Mouse (Mus musculus): ENCODE results near the gene Kcnj14. TPM values are rescaled to one million over a fixed set of nuclear protein-coding genes. Genes with fewer than 3 reads are reported as not detected.
A peak's percentile ranks its signal among the peaks of the same experiment; 100 is the strongest.

The Kcnj14 gene
- total and polyA plus RNA-seq, 2 experiments: 0.11 TPM; not detected in 1

DNA sequence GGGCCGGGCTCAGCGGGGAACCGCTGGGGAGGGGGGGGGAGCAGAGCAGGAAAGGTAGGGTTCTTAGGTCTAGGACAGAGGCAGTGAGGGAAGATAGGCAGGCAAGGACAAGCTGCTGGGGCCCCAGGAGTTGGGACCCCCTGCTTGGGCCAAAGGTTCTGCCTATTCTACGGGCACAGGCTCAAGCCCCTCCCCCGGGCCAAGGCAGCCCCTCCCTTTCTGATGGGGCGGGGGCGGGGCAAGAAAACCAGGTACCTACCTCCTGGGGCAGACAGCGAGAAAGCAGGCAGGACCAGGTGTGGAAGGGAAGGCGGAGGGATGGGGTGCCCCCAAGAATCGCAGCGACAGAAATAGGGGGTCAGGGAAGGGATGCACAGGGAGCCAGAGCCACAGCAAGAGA lies 16.1 kb downstream of the Kcnj14 start:
- H3K9ac ChIP-seq (ENCODE audit: low read depth, low read length): no peak overlapping the region
- no peak for DNase-seq (ENCODE audit: extremely low read depth, low read depth, low spot score)
- peaks cover 28% of the 10 kb centered on the region for H3K36me3 ChIP-seq (ENCODE audit: control insufficient read depth, insufficient read depth, low read length)
- H3K79me2 ChIP-seq (ENCODE audit: control insufficient read depth, insufficient read depth, low read length): peaks cover 2% of the 10 kb centered on the region; the same call in 1 of the 2 replicates
- H3K27ac ChIP-seq (replicated peaks; ENCODE audit: insufficient read depth, low read depth, low read length): no peak overlapping the region
- H3K4me1 ChIP-seq (ENCODE audit: control insufficient read depth, insufficient read depth, low read length): peaks cover 5% of the 10 kb centered on the region
- H3K4me3 ChIP-seq (ENCODE audit: insufficient read depth, low read depth, low read length): no peak overlapping the region
- 82% methylated on average over 11 of the region's 11 CpGs for WGBS
- no peak for TF ChIP-seq POLR2A (IDR thresholded peaks at IDR 0.05; ENCODE audit: extremely low read depth, insufficient read depth, low read length)
- no peak for TF ChIP-seq CTCF (IDR thresholded peaks at IDR 0.05; ENCODE audit: low read depth, low read length)
- no peaks in the 10 kb centered on the region for H3K27me3 ChIP-seq (ENCODE audit: control insufficient read depth, insufficient read depth, low read length)

DNA sequence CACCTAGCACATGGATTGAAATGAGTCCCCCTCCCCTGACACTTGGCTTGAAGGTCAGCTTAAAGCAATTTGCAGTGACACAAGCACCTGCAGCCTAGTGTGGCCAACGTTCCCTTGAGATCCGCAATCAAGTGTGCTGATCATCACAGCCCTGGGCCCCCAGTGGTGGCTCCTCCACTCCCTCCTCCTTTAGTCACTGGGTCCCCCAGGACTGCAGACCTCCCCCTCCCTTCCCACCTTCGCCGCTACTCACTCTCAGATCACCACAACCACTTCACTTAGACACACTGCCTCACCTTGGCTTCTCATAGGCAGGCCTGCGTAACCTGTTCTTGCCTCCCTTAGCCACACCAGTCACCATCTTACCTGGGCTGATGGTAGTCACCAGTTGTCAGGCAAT lies 18.6 kb downstream of the Kcnj14 start:
- Histone ChIP-seq H3K4me1 (ENCODE audit: control insufficient read depth, insufficient read depth, low read length) (0 out of 2 replicates have a peak, but pooled peaks cover 3% of the 10 kb centered on the region), H3K9ac (ENCODE audit: low read depth, low read length) (no peak overlapping the region), H3K27ac (replicated peaks; ENCODE audit: insufficient read depth, low read depth, low read length) (no peak overlapping the region), H3K36me3 (ENCODE audit: control insufficient read depth, insufficient read depth, low read length) (peaks cover 18% of the 10 kb centered on the region), H3K79me2 (ENCODE audit: control insufficient read depth, insufficient read depth, low read length) (no peaks in the 10 kb centered on the region), H3K27me3 (ENCODE audit: control insufficient read depth, insufficient read depth, low read length) (no peaks in the 10 kb centered on the region), H3K4me3 (ENCODE audit: insufficient read depth, low read depth, low read length) (no peak overlapping the region)
- DNase-seq (ENCODE audit: extremely low read depth, low read depth, low spot score): no peak
- 69% methylated on average over 5 of the region's 5 CpGs for WGBS
- no peak for TF ChIP-seq CTCF (IDR thresholded peaks at IDR 0.05; ENCODE audit: low read depth, low read length)
- no peak for TF ChIP-seq POLR2A (IDR thresholded peaks at IDR 0.05; ENCODE audit: extremely low read depth, insufficient read depth, low read length)

DNA sequence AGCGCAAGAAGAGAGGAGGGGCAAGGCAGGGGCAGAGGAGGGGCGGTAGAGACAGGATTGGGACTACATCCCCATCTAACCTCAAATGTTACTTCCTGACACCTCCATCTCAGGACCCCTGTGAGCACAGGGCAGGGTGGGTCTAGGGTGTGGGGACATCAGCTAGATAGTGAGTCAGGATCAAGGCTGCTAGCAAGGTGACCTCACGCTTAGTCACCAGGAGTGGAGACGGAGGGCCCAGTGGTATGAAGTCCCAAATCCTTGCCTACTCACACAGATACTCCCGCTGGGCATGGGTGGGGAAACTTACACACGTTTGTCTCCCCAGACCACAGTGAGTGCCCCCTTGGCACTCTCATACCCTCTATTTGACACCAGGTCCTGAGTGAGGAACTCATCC lies 22.0 kb downstream of the Kcnj14 start:
- no peaks in the 10 kb centered on the region for H3K79me2 ChIP-seq (ENCODE audit: control insufficient read depth, insufficient read depth, low read length)
- 90% methylated on average over 6 of the region's 6 CpGs for WGBS
- H3K36me3 ChIP-seq (ENCODE audit: control insufficient read depth, insufficient read depth, low read length): peaks cover 2% of the 10 kb centered on the region; the same call in 1 of the 2 replicates
- TF ChIP-seq CTCF (IDR thresholded peaks at IDR 0.05; ENCODE audit: low read depth, low read length): no peak
- TF ChIP-seq POLR2A (IDR thresholded peaks at IDR 0.05; ENCODE audit: extremely low read depth, insufficient read depth, low read length): no peak
- no peak overlapping the region for H3K9ac ChIP-seq (ENCODE audit: low read depth, low read length)
- H3K4me3 ChIP-seq (ENCODE audit: insufficient read depth, low read depth, low read length): no peak overlapping the region
- peaks cover 3% of the 10 kb centered on the region; the same call in 1 of the 2 replicates for H3K4me1 ChIP-seq (ENCODE audit: control insufficient read depth, insufficient read depth, low read length)
- H3K27me3 ChIP-seq (ENCODE audit: control insufficient read depth, insufficient read depth, low read length): peaks cover 8% of the 10 kb centered on the region; the same call in 1 of the 2 replicates
- no peak for DNase-seq (ENCODE audit: extremely low read depth, low read depth, low spot score)
- no peak overlapping the region for H3K27ac ChIP-seq (replicated peaks; ENCODE audit: insufficient read depth, low read depth, low read length)

GRCm38 (mm10) chr7:45801348-45801747 lies 23.2 kb downstream of the Kcnj14 start:
- Histone ChIP-seq H3K27me3 (ENCODE audit: control insufficient read depth, insufficient read depth, low read length) (peaks cover 8% of the 10 kb centered on the region; the same call in 1 of the 2 replicates), H3K36me3 (ENCODE audit: control insufficient read depth, insufficient read depth, low read length) (no peaks in the 10 kb centered on the region), H3K4me3 (ENCODE audit: insufficient read depth, low read depth, low read length) (no peak overlapping the region; the same call in 1 of the 2 replicates), H3K9ac (ENCODE audit: low read depth, low read length) (no peak overlapping the region), H3K79me2 (ENCODE audit: control insufficient read depth, insufficient read depth, low read length) (no peaks in the 10 kb centered on the region), H3K27ac (replicated peaks; ENCODE audit: insufficient read depth, low read depth, low read length) (no peak overlapping the region), H3K4me1 (ENCODE audit: control insufficient read depth, insufficient read depth, low read length) (peaks cover 3% of the 10 kb centered on the region; the same call in 1 of the 2 replicates)
- TF ChIP-seq CTCF (IDR thresholded peaks at IDR 0.05; ENCODE audit: low read depth, low read length): peak; percentile 100
- no peak for TF ChIP-seq POLR2A (IDR thresholded peaks at IDR 0.05; ENCODE audit: extremely low read depth, insufficient read depth, low read length)
- 1% methylated on average over 12 of the region's 12 CpGs for WGBS
- DNase-seq (ENCODE audit: extremely low read depth, low read depth, low spot score): peak; percentile 74

- Histone ChIP-seq H3K79me2 (ENCODE audit: control insufficient read depth, insufficient read depth, low read length) (no peaks in the 10 kb centered on the region), H3K27me3 (ENCODE audit: control insufficient read depth, insufficient read depth, low read length) (peaks cover 8% of the 10 kb centered on the region; the same call in 1 of the 2 replicates), H3K36me3 (ENCODE audit: control insufficient read depth, insufficient read depth, low read length) (no peaks in the 10 kb centered on the region), H3K27ac (replicated peaks; ENCODE audit: insufficient read depth, low read depth, low read length) (no peak overlapping the region), H3K9ac (ENCODE audit: low read depth, low read length) (no peak overlapping the region), H3K4me3 (ENCODE audit: insufficient read depth, low read depth, low read length) (peak overlapping the region; percentile 36; the same call in 1 of the 2 replicates), H3K4me1 (ENCODE audit: control insufficient read depth, insufficient read depth, low read length) (peaks cover 3% of the 10 kb centered on the region; the same call in 1 of the 2 replicates)
- TF ChIP-seq POLR2A (IDR thresholded peaks at IDR 0.05; ENCODE audit: extremely low read depth, insufficient read depth, low read length): no peak
- TF ChIP-seq CTCF (IDR thresholded peaks at IDR 0.05; ENCODE audit: low read depth, low read length): no peak
- 17% methylated on average over 22 of the region's 25 CpGs for WGBS
- DNase-seq (ENCODE audit: extremely low read depth, low read depth, low spot score): peak; percentile 60
Measured at GRCm38 (mm10) chr7:45800546-45801204, 23.9 kb downstream of the Kcnj14 start.

- Histone ChIP-seq H3K27ac (replicated peaks; ENCODE audit: insufficient read depth, low read depth, low read length) (no peak overlapping the region), H3K27me3 (ENCODE audit: control insufficient read depth, insufficient read depth, low read length) (peaks cover 8% of the 10 kb centered on the region; the same call in 1 of the 2 replicates), H3K4me3 (ENCODE audit: insufficient read depth, low read depth, low read length) (no peak overlapping the region), H3K36me3 (ENCODE audit: control insufficient read depth, insufficient read depth, low read length) (no peaks in the 10 kb centered on the region), H3K79me2 (ENCODE audit: control insufficient read depth, insufficient read depth, low read length) (no peaks in the 10 kb centered on the region), H3K4me1 (ENCODE audit: control insufficient read depth, insufficient read depth, low read length) (peaks cover 3% of the 10 kb centered on the region; the same call in 1 of the 2 replicates), H3K9ac (ENCODE audit: low read depth, low read length) (no peak overlapping the region)
- TF ChIP-seq CTCF (IDR thresholded peaks at IDR 0.05; ENCODE audit: low read depth, low read length) (no peak), POLR2A (IDR thresholded peaks at IDR 0.05; ENCODE audit: extremely low read depth, insufficient read depth, low read length) (no peak)
- no peak for DNase-seq (ENCODE audit: extremely low read depth, low read depth, low spot score)
- WGBS: 47% methylated on average over 7 of the region's 7 CpGs
Measured at GRCm38 (mm10) chr7:45800001-45800400, 24.6 kb downstream of the Kcnj14 start.
